Mouse (Mus musculus) inflammation-experienced regulatory T-cells, adult 6 months (primary cell): ENCODE measurements around the gene Pmm1. TPM values are rescaled to one million over a fixed set of nuclear protein-coding genes. Genes with fewer than 3 reads are reported as not detected.
A peak's percentile ranks its signal among the peaks of the same experiment; 100 is the strongest.
"Not testable (repeated sequence)": the region's sequence is repeated elsewhere in the genome, so short reads cannot be mapped to it uniquely, and the experiment has no call there.

Source experiments
- ATAC-seq: one replicate; pipeline ENCODE4 v1.8.0; 2017
- polyA plus RNA-seq, 3 experiments: library from polyadenylated mRNA; unstranded; fragments of 100-300 nt; shearing (Covaris generic); gene quantifications; one replicate each; pipeline ENCODE4 v1.2.1; 2017

Pmm1 gene
- polyA plus RNA-seq: 10 to 100 TPM in 2 of 3 experiments, 1 to 10 TPM in 1; 9.3 to 33.3 (median 11.7) TPM

GRCm38 (mm10) chr15:81960171-81961077 lies at the start of gene Pmm1:
TSS of gene Pmm1 (minus strand) at chr15:81960930.
- peak; percentile 96 for ATAC-seq

DNA sequence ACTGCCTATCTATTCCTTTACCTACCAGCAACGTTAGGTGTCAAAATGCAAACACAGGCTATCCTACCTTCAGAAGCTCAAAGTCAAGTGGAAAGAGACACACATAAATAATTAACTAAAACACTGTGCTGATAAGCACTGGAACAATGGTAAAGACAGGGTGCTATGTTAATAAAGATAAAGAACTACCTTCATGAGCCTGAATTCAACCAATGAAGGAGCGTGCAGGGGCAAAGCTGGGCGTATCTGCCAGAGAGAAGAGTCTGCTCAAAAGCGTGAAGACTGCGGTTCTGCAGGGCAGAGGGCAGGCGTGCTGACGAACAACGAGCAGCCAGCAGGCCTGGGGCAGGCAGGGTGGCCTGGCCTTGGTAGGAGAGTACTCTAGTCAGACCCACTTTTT lies 43.5 kb upstream of the Pmm1 start:
- ATAC-seq: no peak

GRCm38 (mm10) chr15:81993992-81994391 lies 33.3 kb upstream of the Pmm1 start:
- ATAC-seq: no peak

DNA sequence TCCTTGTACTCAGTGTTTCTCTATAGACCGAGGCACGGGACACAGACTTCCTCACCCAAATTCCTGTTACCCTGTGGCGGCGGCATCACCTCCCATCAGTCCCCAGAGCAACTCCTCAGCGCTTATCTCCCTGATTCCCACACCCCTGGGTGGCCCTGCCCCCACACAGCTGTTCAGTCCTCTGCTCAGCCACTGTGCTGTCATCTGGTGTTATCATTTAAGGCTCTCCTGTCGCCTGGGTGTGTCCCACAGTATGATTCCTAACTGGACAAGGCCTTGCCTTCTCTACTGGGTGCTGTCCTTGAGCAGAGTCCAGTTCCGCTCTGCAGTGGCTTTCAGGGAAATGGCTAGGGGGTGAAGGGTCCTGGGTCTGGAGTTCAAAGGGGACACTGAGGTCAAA lies 29.8 kb upstream of the Pmm1 start:
- no peak for ATAC-seq

- ATAC-seq: peak; percentile 61
Observed at GRCm38 (mm10) chr15:81989371-81990062, 28.8 kb upstream of the Pmm1 start.

GRCm38 (mm10) chr15:81987646-81988045 lies 26.9 kb upstream of the Pmm1 start, which contains the start of gene Xrcc6:
TSS of gene Xrcc6 (plus strand) at chr15:81987835.
- ATAC-seq: no peak

- no peak for ATAC-seq
Observed at GRCm38 (mm10) chr15:81985267-81986161, 24.8 kb upstream of the Pmm1 start.

- ATAC-seq: no peak
Observed at GRCm38 (mm10) chr15:81982173-81982572, 21.4 kb upstream of the Pmm1 start.

DNA sequence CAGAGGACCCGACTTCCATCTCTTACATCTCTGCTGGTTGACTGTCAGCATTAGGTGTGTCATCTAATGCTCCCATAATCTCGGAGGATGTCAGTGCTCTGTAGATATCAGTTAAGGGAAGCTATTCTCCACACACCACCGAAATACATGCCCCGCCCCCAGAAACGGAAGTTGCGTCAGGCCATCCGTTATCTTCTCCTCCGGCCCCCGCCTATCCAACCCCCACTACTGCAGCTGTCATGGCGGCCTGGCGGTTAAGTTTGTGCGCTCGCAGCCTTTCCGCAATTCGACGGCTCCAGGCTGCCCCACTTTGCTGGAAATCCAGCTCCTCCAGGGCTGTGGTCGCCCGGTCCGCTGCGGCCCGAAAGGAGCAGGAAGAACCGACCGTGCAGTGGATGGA lies 19.6 kb upstream of the Pmm1 start, which contains the start of gene 1700029P11Rik:
Gene 1700029P11Rik, plus strand, starts transcription at position 220 of the 400 bp plus-strand sequence.
- no peak for ATAC-seq

GRCm38 (mm10) chr15:81975156-81975555 lies 14.4 kb upstream of the Pmm1 start:
- ATAC-seq: not testable (repeated sequence)

GRCm38 (mm10) chr15:81970498-81970897 lies 9.8 kb upstream of the Pmm1 start:
- ATAC-seq: not testable (repeated sequence)

GRCm38 (mm10) chr15:81969635-81970034 lies 8.9 kb upstream of the Pmm1 start:
- not testable (repeated sequence) for ATAC-seq

DNA sequence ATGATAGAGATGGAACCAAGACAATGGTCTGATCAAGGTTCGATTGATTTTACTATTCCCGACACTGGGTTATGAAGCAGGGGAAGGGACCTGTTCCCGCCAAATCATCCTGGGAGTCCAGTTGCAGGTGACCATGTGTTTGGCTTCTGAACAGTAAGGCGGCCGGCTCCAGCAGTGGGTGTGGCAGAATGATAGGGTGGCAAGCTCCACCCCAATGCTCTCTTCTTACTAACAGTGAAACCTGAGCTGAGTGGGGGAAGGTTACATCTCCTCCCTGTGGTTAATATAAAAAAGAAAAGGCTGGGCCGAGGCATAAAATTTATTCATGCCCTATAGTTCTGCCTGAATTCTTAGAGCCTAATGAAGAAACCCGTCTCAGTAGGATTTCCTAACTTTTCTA lies 8.4 kb upstream of the Pmm1 start:
- ATAC-seq: no peak

GRCm38 (mm10) chr15:81968447-81968846 lies 7.7 kb upstream of the Pmm1 start:
- ATAC-seq: no peak

- ATAC-seq: no peak
Observed at GRCm38 (mm10) chr15:81967821-81968220, 7.1 kb upstream of the Pmm1 start.

GRCm38 (mm10) chr15:81966062-81966829 lies 5.5 kb upstream of the Pmm1 start:
- ATAC-seq: no peak

- ATAC-seq: no peak
Observed at GRCm38 (mm10) chr15:81964980-81965545, 4.3 kb upstream of the Pmm1 start.

GRCm38 (mm10) chr15:81964262-81964661 lies 3.5 kb upstream of the Pmm1 start:
- ATAC-seq: no peak

GRCm38 (mm10) chr15:81961078-81961451 lies 335 bp upstream of the Pmm1 start:
- no peak for ATAC-seq

DNA sequence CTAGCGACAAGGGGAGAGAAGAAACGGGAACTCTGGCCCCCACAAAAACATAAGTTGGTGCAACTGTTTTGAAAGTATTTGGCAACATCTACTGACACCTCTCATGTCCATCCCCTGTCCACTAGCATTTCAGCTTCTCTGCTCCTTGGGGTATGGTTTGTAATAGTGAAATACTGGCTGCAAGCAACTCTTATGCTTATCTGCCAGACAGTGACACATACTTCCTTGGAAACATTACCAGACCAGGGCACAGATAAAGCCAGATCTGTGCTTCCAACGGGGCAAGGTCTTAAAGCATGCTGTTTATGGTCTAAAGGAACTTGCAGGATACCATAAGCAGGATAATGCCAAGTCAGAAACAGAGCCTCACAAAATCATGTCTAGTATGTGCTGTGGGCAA lies 1.8 kb downstream of the Pmm1 start:
- ATAC-seq: no peak

DNA sequence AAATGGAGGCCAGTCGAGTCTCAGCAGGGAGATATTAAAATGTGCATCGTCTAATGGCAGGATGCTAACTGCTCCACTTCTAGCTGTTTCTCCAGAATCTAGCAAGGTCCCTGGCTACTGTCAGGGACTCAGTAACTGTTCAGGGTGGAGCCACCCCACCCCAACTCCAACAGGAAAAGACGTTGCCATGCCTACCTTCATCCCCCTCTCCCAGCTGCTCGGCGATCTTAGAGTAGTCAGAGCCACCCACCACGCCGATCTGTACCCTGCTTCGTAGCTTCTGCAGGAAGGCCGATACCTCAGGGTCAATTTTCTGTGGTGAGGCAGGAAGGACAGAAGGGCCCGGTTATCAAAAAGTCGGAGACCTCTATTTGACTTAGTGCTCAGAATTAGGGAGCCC lies 3.1 kb downstream of the Pmm1 start:
- ATAC-seq: no peak
